Mouse (Mus musculus): ENCODE measurements at regions not wholly inside any gene's neighbourhood (a gene's known extent, or its start where the extent isn't known, plus 50 kb on each side); places are given as distances from the start of the nearest gene placed in this dataset.

DNA sequence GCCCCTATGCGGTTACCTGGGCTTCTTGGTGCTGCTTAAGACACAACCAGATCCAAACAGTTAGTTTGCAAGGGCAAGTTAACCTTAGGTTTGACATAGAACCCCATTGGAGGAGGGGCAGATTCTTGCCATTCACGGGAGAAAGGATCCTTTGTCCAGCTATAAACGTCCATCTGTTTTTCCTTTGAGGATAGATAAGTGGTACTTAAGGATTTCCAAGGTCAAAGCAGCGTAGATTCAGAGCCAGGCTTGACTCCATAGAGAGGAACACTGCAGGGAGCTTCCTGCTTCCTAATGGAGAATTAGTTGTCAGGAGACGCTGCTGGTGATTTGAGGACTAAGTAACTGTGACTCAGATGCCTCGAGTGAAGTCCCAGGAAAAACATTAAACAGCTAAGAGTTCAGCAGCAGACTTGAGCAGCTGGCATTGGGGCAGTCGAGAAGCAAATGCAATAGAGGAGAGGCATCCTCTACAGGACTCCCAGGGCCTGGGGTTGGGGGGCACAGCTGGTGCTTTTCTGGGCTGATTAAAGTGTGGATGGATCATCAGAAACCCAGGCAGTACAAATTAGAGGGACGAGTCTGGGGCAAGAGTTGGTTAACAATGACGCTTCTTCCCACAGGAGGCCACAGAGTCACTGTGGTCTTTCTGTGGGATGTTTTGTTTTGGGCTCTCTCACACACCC lies 322.8 kb downstream of the Med10 start:
- no peak overlapping the region for H3K4me3 ChIP-seq (ENCODE audit: low read depth, low read length)
- H3K4me2 ChIP-seq (replicated peaks; ENCODE audit: low read depth, low read length): no peak overlapping the region
- ATAC-seq (ENCODE audit: low FRiP score): 0 out of 2 replicates have a peak, but pooled peaks have one; percentile 30
- no peaks in the 10 kb centered on the region for H3K27me3 ChIP-seq (ENCODE audit: control insufficient read depth, insufficient read depth, low read length)
- no peaks in the 10 kb centered on the region for H3K36me3 ChIP-seq (ENCODE audit: control insufficient read depth, insufficient read depth, low read length)
- H3K4me1 ChIP-seq (replicated peaks; ENCODE audit: control insufficient read depth, insufficient read depth, low read length): no peaks in the 10 kb centered on the region
- H3K9ac ChIP-seq (ENCODE audit: low read depth, low read length): no peak overlapping the region
- 39% methylated on average over 9 of the region's 9 CpGs for WGBS
- peak; percentile 16 for DNase-seq (ENCODE audit: low spot score)
- no peak overlapping the region for H3K27ac ChIP-seq (ENCODE audit: low read depth, low read length)
- H3K9me3 ChIP-seq (ENCODE audit: control insufficient read depth, low read length): no peaks in the 10 kb centered on the region

DNA sequence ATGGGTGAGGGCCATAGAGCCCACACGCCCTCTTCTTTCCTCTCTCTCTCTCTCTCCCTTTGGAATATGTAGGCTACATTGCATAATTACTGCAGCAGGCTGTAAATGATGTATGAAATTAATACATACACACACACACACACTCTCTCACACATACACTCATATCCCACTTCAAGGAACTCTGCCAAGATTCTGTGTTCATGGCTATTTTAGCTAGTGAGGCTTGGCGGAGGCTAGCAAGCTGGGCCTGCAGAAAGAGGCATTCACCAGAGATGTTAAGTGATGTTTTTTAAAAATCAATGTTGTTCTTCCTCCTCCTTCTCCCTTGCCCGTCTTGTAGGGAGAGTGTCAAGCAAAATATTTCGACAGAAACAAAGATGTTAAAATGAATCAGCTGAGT lies 325.1 kb downstream of the Med10 start:
- H3K9me3 ChIP-seq (ENCODE audit: control insufficient read depth, low read length): no peaks in the 10 kb centered on the region
- H3K9ac ChIP-seq (ENCODE audit: low read depth, low read length): no peak overlapping the region
- DNase-seq (ENCODE audit: low spot score) (no peak), ATAC-seq (ENCODE audit: low FRiP score) (no peak)
- WGBS: 89% methylated on average over 4 of the region's 4 CpGs
- H3K4me2 ChIP-seq (replicated peaks; ENCODE audit: low read depth, low read length): no peak overlapping the region
- H3K27me3 ChIP-seq (ENCODE audit: control insufficient read depth, insufficient read depth, low read length): no peaks in the 10 kb centered on the region
- no peaks in the 10 kb centered on the region for H3K36me3 ChIP-seq (ENCODE audit: control insufficient read depth, insufficient read depth, low read length)
- H3K4me1 ChIP-seq (replicated peaks; ENCODE audit: control insufficient read depth, insufficient read depth, low read length): no peaks in the 10 kb centered on the region
- no peak overlapping the region for H3K27ac ChIP-seq (ENCODE audit: low read depth, low read length)
- no peak overlapping the region for H3K4me3 ChIP-seq (ENCODE audit: low read depth, low read length)

DNA sequence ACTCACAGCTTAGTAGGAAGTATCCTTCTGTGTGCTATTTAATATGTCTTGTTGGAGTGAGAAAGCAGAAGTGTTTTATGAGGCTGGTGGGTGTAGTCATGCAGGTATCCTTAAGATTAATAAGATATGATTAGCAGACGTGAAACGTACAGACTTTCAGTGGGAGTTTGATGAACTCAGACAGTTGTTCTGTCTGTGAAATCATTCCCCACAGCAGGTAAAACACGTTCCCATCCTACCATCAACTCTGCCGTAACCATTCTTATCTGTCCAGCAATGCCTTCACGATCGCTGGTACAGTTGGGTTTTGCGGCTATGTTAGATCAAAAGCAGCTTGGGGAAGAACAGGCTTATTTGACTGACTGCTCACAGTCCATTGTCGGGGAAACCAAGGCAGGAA lies 332.3 kb downstream of the Med10 start:
- no peak overlapping the region for H3K4me3 ChIP-seq (ENCODE audit: low read depth, low read length)
- H3K9ac ChIP-seq (ENCODE audit: low read depth, low read length): no peak overlapping the region
- no peaks in the 10 kb centered on the region for H3K4me1 ChIP-seq (replicated peaks; ENCODE audit: control insufficient read depth, insufficient read depth, low read length)
- no peak overlapping the region for H3K4me2 ChIP-seq (replicated peaks; ENCODE audit: low read depth, low read length)
- 90% methylated on average over 8 of the region's 8 CpGs for WGBS
- H3K27me3 ChIP-seq (ENCODE audit: control insufficient read depth, insufficient read depth, low read length): no peaks in the 10 kb centered on the region
- DNase-seq (ENCODE audit: low spot score) (no peak), ATAC-seq (ENCODE audit: low FRiP score) (no peak)
- H3K27ac ChIP-seq (ENCODE audit: low read depth, low read length): no peak overlapping the region
- no peaks in the 10 kb centered on the region for H3K36me3 ChIP-seq (ENCODE audit: control insufficient read depth, insufficient read depth, low read length)
- H3K9me3 ChIP-seq (ENCODE audit: control insufficient read depth, low read length): no peaks in the 10 kb centered on the region

DNA sequence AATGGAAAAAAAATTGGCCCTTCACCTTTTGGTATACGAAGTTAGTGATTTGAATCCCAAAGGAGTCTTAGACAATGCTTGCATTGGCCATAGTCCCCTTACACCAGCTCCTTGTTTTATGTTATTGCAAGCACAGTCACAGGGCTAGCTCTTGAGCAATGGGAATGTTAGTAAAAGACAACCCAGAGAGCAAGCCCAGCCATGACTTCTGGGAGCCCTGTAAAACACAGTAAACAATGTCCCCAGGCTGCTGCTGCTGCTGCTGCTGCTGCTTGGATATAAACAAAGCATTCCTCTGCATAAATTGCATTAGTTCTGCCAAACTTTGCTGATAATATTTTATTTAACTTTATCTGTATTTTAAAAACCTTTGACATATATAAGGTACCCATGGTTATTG lies 334.0 kb downstream of the Med10 start:
- no peaks in the 10 kb centered on the region for H3K27me3 ChIP-seq (ENCODE audit: control insufficient read depth, insufficient read depth, low read length)
- no peaks in the 10 kb centered on the region for H3K4me1 ChIP-seq (replicated peaks; ENCODE audit: control insufficient read depth, insufficient read depth, low read length)
- no peaks in the 10 kb centered on the region for H3K9me3 ChIP-seq (ENCODE audit: control insufficient read depth, low read length)
- no peaks in the 10 kb centered on the region for H3K36me3 ChIP-seq (ENCODE audit: control insufficient read depth, insufficient read depth, low read length)
- no peak overlapping the region for H3K4me3 ChIP-seq (ENCODE audit: low read depth, low read length)
- H3K27ac ChIP-seq (ENCODE audit: low read depth, low read length): no peak overlapping the region
- no peak for DNase-seq (ENCODE audit: low spot score)
- no peak for ATAC-seq (ENCODE audit: low FRiP score)
- no peak overlapping the region for H3K9ac ChIP-seq (ENCODE audit: low read depth, low read length)
- H3K4me2 ChIP-seq (replicated peaks; ENCODE audit: low read depth, low read length): no peak overlapping the region
- WGBS: 75% methylated on average over 1 of the region's 1 CpGs

DNA sequence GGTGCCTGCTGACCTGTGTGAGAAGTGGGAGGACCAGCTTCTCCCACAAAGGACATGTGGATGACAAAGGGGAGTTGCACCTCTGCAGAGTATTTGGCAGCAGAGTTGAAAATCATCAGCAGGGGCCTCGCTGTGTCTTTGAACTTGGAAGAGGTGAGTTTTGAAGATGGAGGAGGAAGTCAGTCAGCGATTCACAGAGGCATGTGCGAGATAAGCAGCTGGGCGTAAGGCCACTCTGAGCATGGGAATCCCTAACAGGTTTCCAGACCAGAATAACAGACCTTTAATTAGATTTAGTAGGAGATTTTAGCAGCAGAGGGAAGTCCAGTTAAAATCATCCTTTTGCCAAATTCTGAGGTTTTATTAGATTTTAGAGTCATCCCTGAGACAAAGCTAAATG lies 342.3 kb downstream of the Med10 start:
- no peaks in the 10 kb centered on the region for H3K27me3 ChIP-seq (ENCODE audit: control insufficient read depth, insufficient read depth, low read length)
- H3K9me3 ChIP-seq (ENCODE audit: control insufficient read depth, low read length): no peaks in the 10 kb centered on the region
- 93% methylated on average over 4 of the region's 4 CpGs for WGBS
- no peak overlapping the region for H3K27ac ChIP-seq (ENCODE audit: low read depth, low read length)
- H3K4me2 ChIP-seq (replicated peaks; ENCODE audit: low read depth, low read length): no peak overlapping the region
- ATAC-seq (ENCODE audit: low FRiP score) (no peak), DNase-seq (ENCODE audit: low spot score) (no peak)
- no peak overlapping the region for H3K9ac ChIP-seq (ENCODE audit: low read depth, low read length)
- no peaks in the 10 kb centered on the region for H3K4me1 ChIP-seq (replicated peaks; ENCODE audit: control insufficient read depth, insufficient read depth, low read length)
- H3K36me3 ChIP-seq (ENCODE audit: control insufficient read depth, insufficient read depth, low read length): no peaks in the 10 kb centered on the region
- no peak overlapping the region for H3K4me3 ChIP-seq (ENCODE audit: low read depth, low read length)

DNA sequence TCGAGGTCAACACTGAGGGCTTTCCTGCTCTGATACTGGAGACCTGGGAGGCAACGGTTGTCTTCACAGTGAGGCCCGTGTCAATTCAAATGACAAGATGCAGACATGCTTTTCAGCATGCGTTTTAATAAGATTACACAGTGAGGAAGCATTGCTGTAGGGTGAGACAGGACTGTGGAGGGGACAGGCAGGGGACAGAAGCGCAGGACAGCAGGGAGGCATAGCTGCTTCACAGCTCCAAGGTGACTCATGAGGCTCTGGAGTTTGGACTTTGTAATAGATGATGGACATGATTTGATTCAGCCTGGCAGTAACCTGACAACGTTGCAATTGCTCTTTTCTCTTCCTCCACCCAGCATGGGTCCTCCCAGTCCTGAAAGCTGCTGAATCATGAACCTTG lies 343.3 kb downstream of the Med10 start:
- no peak for ATAC-seq (ENCODE audit: low FRiP score)
- H3K4me1 ChIP-seq (replicated peaks; ENCODE audit: control insufficient read depth, insufficient read depth, low read length): no peaks in the 10 kb centered on the region
- no peak overlapping the region for H3K4me3 ChIP-seq (ENCODE audit: low read depth, low read length)
- WGBS: 62% methylated on average over 6 of the region's 6 CpGs
- H3K36me3 ChIP-seq (ENCODE audit: control insufficient read depth, insufficient read depth, low read length): no peaks in the 10 kb centered on the region
- no peaks in the 10 kb centered on the region for H3K27me3 ChIP-seq (ENCODE audit: control insufficient read depth, insufficient read depth, low read length)
- no peaks in the 10 kb centered on the region for H3K9me3 ChIP-seq (ENCODE audit: control insufficient read depth, low read length)
- no peak overlapping the region for H3K9ac ChIP-seq (ENCODE audit: low read depth, low read length)
- DNase-seq (ENCODE audit: low spot score): no peak
- H3K4me2 ChIP-seq (replicated peaks; ENCODE audit: low read depth, low read length): no peak overlapping the region
- H3K27ac ChIP-seq (ENCODE audit: low read depth, low read length): no peak overlapping the region

DNA sequence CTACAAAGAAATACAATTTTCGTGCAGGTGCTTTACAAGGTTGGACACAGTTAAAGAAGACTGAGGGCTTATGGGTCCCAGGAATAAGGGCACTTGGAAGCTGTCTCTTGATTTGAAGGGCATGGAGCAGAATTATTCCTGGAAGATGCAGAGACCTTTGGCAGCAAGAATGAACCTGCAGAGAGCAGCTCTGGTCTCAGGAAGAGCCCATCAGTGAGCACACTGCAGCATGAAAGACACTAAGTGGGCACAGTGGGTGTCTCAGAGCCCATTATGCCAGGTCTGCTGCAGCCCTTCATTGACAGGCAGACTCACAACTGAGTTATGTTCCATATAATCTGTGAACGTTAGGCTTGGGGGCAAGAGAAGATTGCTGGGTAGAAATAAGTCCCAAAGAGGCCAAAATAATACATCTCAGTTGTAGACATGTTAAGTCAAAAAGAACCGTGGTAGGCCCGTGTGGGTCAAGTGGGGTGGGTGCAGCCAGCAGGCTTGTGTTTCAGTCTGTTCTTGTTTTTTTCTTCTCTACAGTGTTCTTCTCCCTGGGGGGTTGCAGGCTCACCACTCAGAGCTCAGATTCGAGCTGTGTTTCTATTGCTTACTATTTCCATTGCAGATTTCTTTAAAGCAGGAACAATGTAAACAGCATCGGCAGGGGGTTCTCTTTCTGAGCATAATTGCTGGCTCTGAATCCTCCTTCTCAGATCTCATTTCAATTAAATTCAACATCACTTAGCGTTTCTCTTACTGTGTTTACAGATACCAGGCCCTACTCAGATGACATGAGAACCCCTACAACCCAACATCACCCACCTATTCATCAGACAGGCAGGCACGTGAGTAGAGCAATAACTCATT lies 347.1 kb downstream of the Med10 start:
- H3K4me2 ChIP-seq (replicated peaks; ENCODE audit: low read depth, low read length): no peak overlapping the region
- WGBS: 18% methylated on average over 8 of the region's 8 CpGs
- DNase-seq (ENCODE audit: low spot score): no peak

DNA sequence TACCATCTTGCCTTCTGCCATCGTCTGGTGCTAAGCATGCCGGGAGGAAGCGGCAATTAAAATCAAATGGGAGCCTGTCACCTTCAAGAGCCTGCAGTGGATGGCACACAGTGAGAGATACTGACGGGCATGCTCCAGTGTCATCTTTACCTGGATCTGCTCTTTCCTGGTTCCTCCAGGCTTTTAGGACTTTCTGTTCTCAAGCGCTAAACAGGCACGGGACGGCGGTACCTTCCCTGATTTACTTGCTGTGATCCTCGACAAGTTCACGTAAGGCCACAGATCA lies 347.6 kb downstream of the Med10 start:
- no peak overlapping the region for H3K27ac ChIP-seq (ENCODE audit: low read depth, low read length)
- 48% methylated on average over 10 of the region's 10 CpGs for WGBS
- H3K9me3 ChIP-seq (ENCODE audit: control insufficient read depth, low read length): no peaks in the 10 kb centered on the region
- no peaks in the 10 kb centered on the region for H3K4me1 ChIP-seq (replicated peaks; ENCODE audit: control insufficient read depth, insufficient read depth, low read length)
- H3K4me3 ChIP-seq (ENCODE audit: low read depth, low read length): no peak overlapping the region
- ATAC-seq (ENCODE audit: low FRiP score): 0 out of 2 replicates have a peak, but pooled peaks have one; percentile 19
- no peak for DNase-seq (ENCODE audit: low spot score)
- no peak overlapping the region for H3K9ac ChIP-seq (ENCODE audit: low read depth, low read length)
- H3K27me3 ChIP-seq (ENCODE audit: control insufficient read depth, insufficient read depth, low read length): no peaks in the 10 kb centered on the region
- H3K36me3 ChIP-seq (ENCODE audit: control insufficient read depth, insufficient read depth, low read length): no peaks in the 10 kb centered on the region
- no peak overlapping the region for H3K4me2 ChIP-seq (replicated peaks; ENCODE audit: low read depth, low read length)

More for the DNA sequence above, 347.1 kb downstream of the Med10 start:
- Histone ChIP-seq H3K9me3 (ENCODE audit: control insufficient read depth, low read length) (no peaks in the 10 kb centered on the region), H3K4me1 (replicated peaks; ENCODE audit: control insufficient read depth, insufficient read depth, low read length) (no peaks in the 10 kb centered on the region), H3K9ac (ENCODE audit: low read depth, low read length) (no peak overlapping the region), H3K4me3 (ENCODE audit: low read depth, low read length) (no peak overlapping the region), H3K36me3 (ENCODE audit: control insufficient read depth, insufficient read depth, low read length) (no peaks in the 10 kb centered on the region), H3K27ac (ENCODE audit: low read depth, low read length) (no peak overlapping the region), H3K27me3 (ENCODE audit: control insufficient read depth, insufficient read depth, low read length) (no peaks in the 10 kb centered on the region)
- no peak; the same call in 1 of the 2 replicates for ATAC-seq (ENCODE audit: low FRiP score)

DNA sequence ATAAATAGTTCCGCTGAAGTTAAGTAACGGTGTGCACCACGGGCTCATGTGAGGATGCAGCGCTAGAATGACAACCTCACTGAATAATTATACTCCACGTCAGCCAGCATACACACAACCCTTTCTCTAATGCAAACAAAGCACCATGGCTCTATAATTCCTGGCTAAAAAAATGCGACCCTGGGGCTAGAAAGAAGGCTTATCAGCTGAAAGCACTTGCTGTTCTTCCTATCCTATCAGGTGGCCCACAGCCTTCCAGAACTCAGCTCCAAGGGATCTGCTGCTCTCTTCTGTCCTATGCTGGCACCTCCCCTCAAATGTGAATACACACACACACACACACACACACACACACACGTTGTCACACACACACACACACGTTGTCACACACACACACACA lies 350.9 kb downstream of the Med10 start:
- Histone ChIP-seq H3K36me3 (ENCODE audit: control insufficient read depth, insufficient read depth, low read length) (no peaks in the 10 kb centered on the region), H3K27me3 (ENCODE audit: control insufficient read depth, insufficient read depth, low read length) (no peaks in the 10 kb centered on the region), H3K4me1 (replicated peaks; ENCODE audit: control insufficient read depth, insufficient read depth, low read length) (no peaks in the 10 kb centered on the region), H3K27ac (ENCODE audit: low read depth, low read length) (no peak overlapping the region), H3K4me3 (ENCODE audit: low read depth, low read length) (no peak overlapping the region), H3K9ac (ENCODE audit: low read depth, low read length) (no peak overlapping the region), H3K4me2 (replicated peaks; ENCODE audit: low read depth, low read length) (no peak overlapping the region), H3K9me3 (ENCODE audit: control insufficient read depth, low read length) (no peaks in the 10 kb centered on the region)
- no peak for ATAC-seq (ENCODE audit: low FRiP score)
- DNase-seq (ENCODE audit: low spot score): no peak
- WGBS: 78% methylated on average over 8 of the region's 8 CpGs

Data from hindbrain, embryonic 11.5 days (tissue).